Mouse (Mus musculus) C2C12 (cell line): ENCODE results near the gene Pam.

Source experiments
- CEBPB ChIP-seq: IDR thresholded peaks from one replicate; pipeline ENCODE4 v1.6.1; 2011; ENCODE audit warnings: low read depth, mild to moderate bottlenecking, control low read depth, moderate library complexity
- CTCF ChIP-seq: IDR thresholded peaks from one replicate; pipeline ENCODE4 v1.5.1; 2011; ENCODE audit not compliant: control insufficient read depth, insufficient read depth, insufficient read length
- FOSL1 ChIP-seq: IDR thresholded peaks from one replicate; pipeline ENCODE4 v1.8.0; 2011; ENCODE audit warnings: mild to moderate bottlenecking, low read length; ENCODE audit not compliant: poor library complexity, insufficient read depth, severe bottlenecking
- MAX ChIP-seq: IDR thresholded peaks from one replicate; pipeline ENCODE4 v1.6.1; 2011; ENCODE audit warnings: mild to moderate bottlenecking, control low read depth
- MYOD1 ChIP-seq: IDR thresholded peaks from one replicate; pipeline ENCODE4 v1.6.1; 2011; ENCODE audit warnings: low read depth; ENCODE audit not compliant: control insufficient read depth, insufficient read length
- MYOG ChIP-seq: IDR thresholded peaks from one replicate; pipeline ENCODE4 v1.6.1; 2011; ENCODE audit not compliant: control insufficient read depth, insufficient read length; ENCODE audit errors: extremely low read depth
- USF1 ChIP-seq: IDR thresholded peaks from one replicate; pipeline ENCODE4 v1.6.1; 2011; ENCODE audit warnings: low read depth, mild to moderate bottlenecking, control low read depth, moderate library complexity

- TF ChIP-seq FOSL1: no peak
- TF ChIP-seq USF1: no peak
- no peak for TF ChIP-seq MAX
- TF ChIP-seq CTCF: no peak
- TF ChIP-seq MYOD1: no peak
- TF ChIP-seq CEBPB: no peak
- TF ChIP-seq MYOG: no peak
These were observed 98.4 kb downstream of the Pam start for GRCm38 (mm10) chr1:97997088-97997487.
